Mouse (Mus musculus): ENCODE results near the gene Iqgap2. TPM values are rescaled to one million over a fixed set of nuclear protein-coding genes. Genes with fewer than 3 reads are reported as not detected.

The Iqgap2 gene
- total and polyA plus RNA-seq, 2 experiments from 2014 or later: 2.0 to 5.4 TPM

DNA sequence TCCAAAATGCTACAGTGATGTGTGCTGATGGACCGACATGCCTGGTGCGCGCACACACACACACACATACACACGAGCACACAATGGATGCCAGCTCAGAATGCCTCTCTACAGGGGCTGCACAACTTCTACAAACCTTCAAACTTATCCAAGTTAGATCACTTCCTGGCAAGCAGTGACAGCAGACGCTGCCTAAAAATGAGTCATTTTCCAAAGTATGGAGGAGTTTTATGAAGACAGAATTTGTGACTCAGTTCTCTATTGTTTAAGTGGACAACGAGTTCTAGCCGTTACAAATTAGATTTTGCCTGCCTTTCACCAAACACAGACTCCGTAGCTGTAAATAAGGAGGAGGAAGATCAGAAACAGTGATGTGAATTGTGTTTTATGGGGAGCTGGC lies 97.4 kb downstream of the Iqgap2 start:
- WGBS: 73% methylated on average over 8 of the region's 8 CpGs
- Histone ChIP-seq H3K4me2 (ENCODE audit: low read depth, low read length, poor library complexity, severe bottlenecking) (no peak overlapping the region), H3K4me3 (ENCODE audit: low read depth, low read length) (no peak overlapping the region), H3K36me3 (ENCODE audit: insufficient read depth, low read length) (no peaks in the 10 kb centered on the region), H3K27me3 (ENCODE audit: insufficient read depth, low read length) (no peaks in the 10 kb centered on the region), H3K9ac (replicated peaks; ENCODE audit: low read length, poor library complexity, severe bottlenecking) (no peak overlapping the region), H3K9me3 (ENCODE audit: low read length) (no peaks in the 10 kb centered on the region), H3K27ac (ENCODE audit: low read depth, low read length) (no peak overlapping the region), H3K4me1 (ENCODE audit: insufficient read depth, low read length) (no peaks in the 10 kb centered on the region)
- TF ChIP-seq CTCF (IDR thresholded peaks at IDR 0.05): no peak
- ATAC-seq (ENCODE audit: low FRiP score) (no peak), DNase-seq (ENCODE audit: low spot score) (no peak)

DNA sequence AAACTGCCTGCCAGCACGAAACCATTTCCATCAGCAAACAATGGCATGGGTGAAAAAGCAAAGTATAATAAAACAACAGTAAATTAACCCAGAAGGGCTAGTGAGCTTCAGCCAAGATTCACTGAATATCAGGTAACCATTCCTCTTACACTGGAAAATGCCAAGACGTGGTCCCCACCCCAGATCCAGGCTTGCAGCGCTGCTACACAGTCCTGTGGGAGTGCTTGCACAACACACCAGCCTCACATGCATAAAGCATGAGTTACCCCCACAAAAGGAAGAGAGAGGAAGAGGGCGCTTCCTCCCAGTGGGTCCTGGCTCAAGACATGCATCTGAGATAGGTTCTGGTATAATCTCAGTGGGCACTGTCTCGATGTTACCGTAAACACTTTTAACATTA lies 100.8 kb downstream of the Iqgap2 start:
- H3K4me3 ChIP-seq (ENCODE audit: low read depth, low read length): no peak overlapping the region
- 69% methylated on average over 6 of the region's 6 CpGs for WGBS

DNA sequence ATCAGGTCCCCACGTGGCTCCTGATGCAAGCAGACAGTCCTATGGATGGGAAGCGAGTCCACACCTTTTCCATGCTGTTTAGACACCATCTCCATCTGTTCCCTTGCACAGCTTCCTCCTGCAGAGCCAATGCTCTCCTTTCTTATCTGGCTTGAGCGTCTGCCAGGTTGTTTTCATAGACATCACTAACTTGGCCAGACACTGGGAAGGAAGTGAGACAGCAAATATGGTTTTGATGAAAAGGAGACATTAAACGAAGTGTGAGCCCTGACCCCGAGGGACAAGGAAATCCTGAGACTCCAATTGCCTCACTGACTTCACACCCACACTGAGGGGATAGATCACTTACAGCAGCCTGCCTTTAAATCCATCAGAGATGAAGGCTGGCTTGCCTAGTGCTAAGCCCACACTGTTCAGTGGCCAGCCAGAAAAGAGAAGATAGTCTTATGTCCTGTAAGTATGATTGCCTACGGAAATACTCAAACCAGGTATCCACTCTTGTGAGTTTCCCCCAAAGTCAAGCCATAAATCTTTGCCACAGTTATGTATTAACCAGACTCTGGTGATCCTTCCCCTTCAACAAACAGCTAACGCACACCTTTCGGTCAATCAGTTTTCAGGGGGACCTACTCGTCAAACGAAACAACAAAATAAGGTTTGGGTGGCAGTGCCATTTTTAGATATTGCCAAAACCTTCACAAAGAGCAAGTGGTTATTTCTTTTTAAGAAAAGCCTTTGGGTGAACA lies 102.9 kb downstream of the Iqgap2 start:
- no peak overlapping the region for H3K4me3 ChIP-seq (ENCODE audit: low read depth, low read length)
- no peaks in the 10 kb centered on the region for H3K9me3 ChIP-seq (ENCODE audit: low read length)
- H3K4me1 ChIP-seq (ENCODE audit: insufficient read depth, low read length): no peaks in the 10 kb centered on the region
- no peaks in the 10 kb centered on the region for H3K27me3 ChIP-seq (ENCODE audit: insufficient read depth, low read length)
- DNase-seq (ENCODE audit: low spot score) (peak; percentile 53), ATAC-seq (ENCODE audit: low FRiP score) (no peak)
- WGBS: 88% methylated on average over 10 of the region's 10 CpGs
- no peak overlapping the region for H3K4me2 ChIP-seq (ENCODE audit: low read depth, low read length, poor library complexity, severe bottlenecking)
- no peak for TF ChIP-seq CTCF (IDR thresholded peaks at IDR 0.05)
- no peak overlapping the region for H3K9ac ChIP-seq (replicated peaks; ENCODE audit: low read length, poor library complexity, severe bottlenecking)
- no peaks in the 10 kb centered on the region for H3K36me3 ChIP-seq (ENCODE audit: insufficient read depth, low read length)
- H3K27ac ChIP-seq (ENCODE audit: low read depth, low read length): no peak overlapping the region

More for the DNA sequence above, 100.8 kb downstream of the Iqgap2 start:
- H3K9ac ChIP-seq (replicated peaks; ENCODE audit: low read length, poor library complexity, severe bottlenecking): no peak overlapping the region
- H3K9me3 ChIP-seq (ENCODE audit: low read length): no peaks in the 10 kb centered on the region
- H3K4me1 ChIP-seq (ENCODE audit: insufficient read depth, low read length): no peaks in the 10 kb centered on the region
- no peaks in the 10 kb centered on the region for H3K36me3 ChIP-seq (ENCODE audit: insufficient read depth, low read length)
- no peak for DNase-seq (ENCODE audit: low spot score)
- no peak overlapping the region for H3K27ac ChIP-seq (ENCODE audit: low read depth, low read length)
- H3K27me3 ChIP-seq (ENCODE audit: insufficient read depth, low read length): no peaks in the 10 kb centered on the region
- no peak for TF ChIP-seq CTCF (IDR thresholded peaks at IDR 0.05)
- no peak for ATAC-seq (ENCODE audit: low FRiP score)
- no peak overlapping the region for H3K4me2 ChIP-seq (ENCODE audit: low read depth, low read length, poor library complexity, severe bottlenecking)

DNA sequence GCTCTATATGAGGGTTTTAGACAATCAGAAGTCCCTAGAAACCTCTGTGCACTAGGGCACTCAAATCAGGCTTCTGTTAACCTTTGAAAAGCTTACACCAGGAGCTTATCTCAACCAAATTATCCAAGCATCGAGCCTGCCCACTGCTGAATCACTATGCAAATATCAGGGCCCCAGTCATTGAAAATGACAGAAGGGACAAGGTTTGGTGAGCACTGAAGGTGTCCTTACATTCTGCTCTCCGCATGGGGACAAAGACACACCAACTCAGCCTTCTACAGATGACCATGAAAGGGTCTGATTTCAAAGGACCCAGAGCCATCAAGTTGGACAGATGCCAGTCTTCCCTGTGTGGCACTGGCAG lies 108.8 kb downstream of the Iqgap2 start:
- Histone ChIP-seq H3K4me3 (ENCODE audit: low read depth, low read length) (no peak overlapping the region), H3K9me3 (ENCODE audit: low read length) (no peaks in the 10 kb centered on the region), H3K4me1 (ENCODE audit: insufficient read depth, low read length) (no peaks in the 10 kb centered on the region), H3K9ac (replicated peaks; ENCODE audit: low read length, poor library complexity, severe bottlenecking) (no peak overlapping the region), H3K36me3 (ENCODE audit: insufficient read depth, low read length) (no peaks in the 10 kb centered on the region), H3K4me2 (ENCODE audit: low read depth, low read length, poor library complexity, severe bottlenecking) (no peak overlapping the region), H3K27me3 (ENCODE audit: insufficient read depth, low read length) (no peaks in the 10 kb centered on the region), H3K27ac (ENCODE audit: low read depth, low read length) (no peak overlapping the region)
- ATAC-seq (ENCODE audit: low FRiP score): no peak
- WGBS: 38% methylated on average over 2 of the region's 2 CpGs
- no peak for TF ChIP-seq CTCF (IDR thresholded peaks at IDR 0.05)
- no peak for DNase-seq (ENCODE audit: low spot score)

DNA sequence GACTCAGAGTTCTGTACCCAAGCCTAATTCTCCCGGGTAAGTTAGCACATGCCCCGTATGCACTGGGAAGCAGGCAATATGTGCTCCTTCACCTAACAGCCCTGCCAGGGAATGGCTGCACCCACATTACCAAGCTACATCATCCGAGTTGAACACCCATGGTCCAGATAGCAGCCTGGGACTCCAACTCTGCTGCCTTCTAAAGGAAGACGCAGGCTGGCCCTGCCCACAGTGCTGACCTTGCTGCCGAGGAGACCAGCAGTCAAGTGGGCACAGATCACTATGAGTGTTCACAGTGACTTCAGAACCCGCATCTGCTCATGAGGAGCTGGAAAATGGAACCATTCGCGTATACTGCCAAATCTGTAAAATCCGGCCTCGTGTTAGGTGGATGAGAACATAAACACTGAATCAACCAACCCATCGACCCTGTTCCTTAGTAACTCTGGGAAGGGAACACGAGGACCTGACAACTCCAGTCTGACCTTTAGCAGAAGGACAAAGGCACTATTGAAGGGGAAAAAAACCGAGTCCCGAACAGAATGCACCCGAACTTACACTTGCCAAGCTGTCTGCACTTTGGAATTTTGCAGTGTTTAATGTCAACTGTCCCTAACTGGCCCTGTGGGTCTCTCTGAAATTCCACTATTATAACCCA lies 109.3 kb downstream of the Iqgap2 start:
- H3K27ac ChIP-seq (ENCODE audit: low read depth, low read length): no peak overlapping the region
- H3K27me3 ChIP-seq (ENCODE audit: insufficient read depth, low read length): no peaks in the 10 kb centered on the region
- DNase-seq (ENCODE audit: low spot score) (no peak), ATAC-seq (ENCODE audit: low FRiP score) (no peak)
- no peaks in the 10 kb centered on the region for H3K4me1 ChIP-seq (ENCODE audit: insufficient read depth, low read length)
- H3K9ac ChIP-seq (replicated peaks; ENCODE audit: low read length, poor library complexity, severe bottlenecking): no peak overlapping the region
- H3K9me3 ChIP-seq (ENCODE audit: low read length): no peaks in the 10 kb centered on the region
- WGBS: 70% methylated on average over 15 of the region's 15 CpGs
- H3K36me3 ChIP-seq (ENCODE audit: insufficient read depth, low read length): no peaks in the 10 kb centered on the region
- TF ChIP-seq CTCF (IDR thresholded peaks at IDR 0.05): no peak
- H3K4me3 ChIP-seq (ENCODE audit: low read depth, low read length): no peak overlapping the region
- H3K4me2 ChIP-seq (ENCODE audit: low read depth, low read length, poor library complexity, severe bottlenecking): no peak overlapping the region

DNA sequence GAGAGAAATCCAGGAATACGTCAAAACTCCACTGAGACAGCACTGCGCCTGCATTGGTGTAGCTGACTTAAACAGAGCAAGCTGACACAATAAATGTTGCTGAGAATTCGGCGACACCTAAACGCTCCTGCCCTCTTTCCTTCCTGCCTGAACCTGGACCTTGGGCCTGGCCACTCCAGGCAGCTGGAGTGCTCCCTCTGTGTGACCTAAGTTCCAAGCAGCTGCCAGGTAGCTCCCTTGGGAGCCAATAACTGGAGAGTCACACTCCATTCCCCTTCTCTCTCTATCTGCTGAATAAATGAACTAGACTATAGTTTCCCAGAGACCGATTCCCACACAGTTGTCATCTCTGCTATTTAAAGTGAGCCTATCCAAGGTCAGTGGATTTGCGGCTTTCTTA lies 111.7 kb downstream of the Iqgap2 start:
- Histone ChIP-seq H3K36me3 (ENCODE audit: insufficient read depth, low read length) (no peaks in the 10 kb centered on the region), H3K4me1 (ENCODE audit: insufficient read depth, low read length) (no peaks in the 10 kb centered on the region), H3K27ac (ENCODE audit: low read depth, low read length) (no peak overlapping the region), H3K4me3 (ENCODE audit: low read depth, low read length) (no peak overlapping the region), H3K9ac (replicated peaks; ENCODE audit: low read length, poor library complexity, severe bottlenecking) (no peak overlapping the region), H3K4me2 (ENCODE audit: low read depth, low read length, poor library complexity, severe bottlenecking) (no peak overlapping the region), H3K27me3 (ENCODE audit: insufficient read depth, low read length) (no peaks in the 10 kb centered on the region), H3K9me3 (ENCODE audit: low read length) (no peaks in the 10 kb centered on the region)
- ATAC-seq (ENCODE audit: low FRiP score): no peak
- TF ChIP-seq CTCF (IDR thresholded peaks at IDR 0.05): no peak
- 86% methylated on average over 7 of the region's 7 CpGs for WGBS
- no peak for DNase-seq (ENCODE audit: low spot score)
